Mouse (Mus musculus): ENCODE data around the gene Tspan18.

DNA sequence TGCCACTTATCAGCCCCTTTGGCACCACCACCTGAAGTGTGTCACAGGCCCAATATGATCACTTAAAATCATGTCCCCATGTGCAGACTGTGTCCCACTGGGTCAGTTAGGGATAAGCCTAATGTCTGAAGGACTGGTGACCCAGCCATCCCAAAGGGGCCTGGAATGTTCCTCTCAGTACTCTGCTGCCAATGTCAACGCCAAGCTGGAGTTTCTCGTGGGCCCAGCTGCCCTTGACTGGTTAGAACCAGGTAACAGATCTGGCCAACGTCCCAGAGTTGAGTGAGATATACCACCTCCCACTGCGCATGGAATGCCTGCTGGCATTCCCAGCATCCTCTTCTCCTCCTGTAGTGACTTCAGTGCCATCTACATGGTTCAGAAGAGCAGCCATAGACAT, 5.2 kb downstream of the Tspan18 start:
- no peak for TF ChIP-seq CTCF (IDR thresholded peaks at IDR 0.05; ENCODE audit: borderline replicate concordance, extremely low read depth, insufficient read depth, insufficient read length)
- no peak for TF ChIP-seq POLR2A (IDR thresholded peaks at IDR 0.05; ENCODE audit: borderline replicate concordance, extremely low read depth, insufficient read depth, insufficient read length, poor library complexity, severe bottlenecking)

All from brain, embryonic 14.5 days (tissue).